Mouse (Mus musculus) limb, embryonic 10.5 days (tissue): ENCODE results near the gene Rbm28. TPM values are rescaled to one million over a fixed set of nuclear protein-coding genes. Genes with fewer than 3 reads are reported as not detected.

Source experiments
- DNase-seq: peaks from one replicate; pipeline ENCODE4 v3.0.0-alpha.2; 2017; ENCODE audit warnings: low spot score
- H3K27ac ChIP-seq: fragments of 300-500 bp; sonication (generic); 2 replicates; pipeline ENCODE4 v1.5.1; 2016; ENCODE audit warnings: mild to moderate bottlenecking
- H3K27me3 ChIP-seq: fragments of 300-500 bp; sonication (generic); 2 replicates; pipeline ENCODE4 v1.6.1; 2016; ENCODE audit warnings: low read depth, mild to moderate bottlenecking; ENCODE audit not compliant: poor library complexity, severe bottlenecking
- H3K36me3 ChIP-seq: fragments of 300-500 bp; sonication (generic); 2 replicates; pipeline ENCODE4 v1.6.1; 2016; ENCODE audit warnings: mild to moderate bottlenecking, moderate library complexity
- H3K4me1 ChIP-seq: fragments of 300-500 bp; sonication (generic); 2 replicates; pipeline ENCODE4 v1.6.1; 2016
- H3K4me3 ChIP-seq: fragments of 300-500 bp; sonication (generic); 2 replicates; pipeline ENCODE4 v1.5.1; 2016; ENCODE audit warnings: mild to moderate bottlenecking, moderate library complexity
- H3K9me3 ChIP-seq: fragments of 300-500 bp; sonication (generic); replicated peaks from 2 replicates; pipeline ENCODE4 v1.6.1; 2016; ENCODE audit warnings: mild to moderate bottlenecking
- WGBS: fragments of 180-500 bp; shearing (Covaris S2); methylation state at CpG from one replicate; pipeline ENCODE4 v1.1.7; 2016; 5-methylcytosine and 5-hydroxymethylcytosine counted together
- polyA plus RNA-seq: library from polyadenylated mRNA; unstranded; fragments of >200 nt; fragmentation: Nextera tagmentation; extraction: Ambion mirVana; gene quantifications from 2 replicates; pipeline ENCODE4 v1.2.1, GENCODE M21; 2016

Gene Rbm28
- 51.1 and 52.9 TPM in 2 replicates for polyA plus RNA-seq

GRCm38 (mm10) chr6:29164314-29165244 lies at the start of gene Rbm28:
Gene Rbm28 (minus strand): TSS chr6:29165006.
- Histone ChIP-seq H3K36me3 (peaks cover 12% of the 10 kb centered on the region), H3K27ac (peak within 1 kb of the TSS; percentile 77), H3K4me1 (peaks cover 14% of the 10 kb centered on the region), H3K27me3 (peaks cover 21% of the 10 kb centered on the region), H3K9me3 (no peaks in the 10 kb centered on the region), H3K4me3 (peak within 1 kb of the TSS; percentile 89)
- 8% methylated on average over 42 of the region's 42 CpGs for WGBS
- DNase-seq: peak; percentile 87

- 0% methylated on average over 1 of the region's 1 CpGs for WGBS
- DNase-seq: no peak
- peaks cover 56% of the 10 kb centered on the region for H3K4me1 ChIP-seq
Measured at GRCm38 (mm10) chr6:29214245-29214644, 49.4 kb upstream of the Rbm28 start.

GRCm38 (mm10) chr6:29213436-29213835 lies 48.6 kb upstream of the Rbm28 start:
- DNase-seq: no peak

More at GRCm38 (mm10) chr6:29214245-29214644, 49.4 kb upstream of the Rbm28 start:
- Histone ChIP-seq H3K9me3 (no peaks in the 10 kb centered on the region), H3K27ac (no peak overlapping the region), H3K27me3 (peaks cover 30% of the 10 kb centered on the region), H3K4me3 (no peak overlapping the region), H3K36me3 (no peaks in the 10 kb centered on the region)

GRCm38 (mm10) chr6:29211806-29212492 lies 47.1 kb upstream of the Rbm28 start:
- Histone ChIP-seq H3K9me3 (no peaks in the 10 kb centered on the region), H3K27ac (peak overlapping the region; percentile 89), H3K27me3 (peaks cover 30% of the 10 kb centered on the region), H3K36me3 (peaks cover 3% of the 10 kb centered on the region), H3K4me1 (peaks cover 56% of the 10 kb centered on the region), H3K4me3 (peak overlapping the region; percentile 80)
- DNase-seq: peak; percentile 88
- WGBS: under 1% methylated on average over 66 of the region's 66 CpGs

More at GRCm38 (mm10) chr6:29213436-29213835, 48.6 kb upstream of the Rbm28 start:
- no peaks in the 10 kb centered on the region for H3K36me3 ChIP-seq
- no peak overlapping the region for H3K27ac ChIP-seq
- peaks cover 30% of the 10 kb centered on the region for H3K27me3 ChIP-seq
- 59% methylated on average over 5 of the region's 5 CpGs for WGBS
- no peak overlapping the region for H3K4me3 ChIP-seq
- H3K9me3 ChIP-seq: no peaks in the 10 kb centered on the region
- H3K4me1 ChIP-seq: peaks cover 56% of the 10 kb centered on the region

GRCm38 (mm10) chr6:29211146-29211545 lies 46.3 kb upstream of the Rbm28 start:
- H3K27me3 ChIP-seq: peaks cover 30% of the 10 kb centered on the region
- peak overlapping the region; percentile 89 for H3K27ac ChIP-seq
- H3K4me1 ChIP-seq: peaks cover 50% of the 10 kb centered on the region
- peaks cover 11% of the 10 kb centered on the region for H3K36me3 ChIP-seq
- H3K9me3 ChIP-seq: no peaks in the 10 kb centered on the region
- DNase-seq: peak; percentile 38
- peak overlapping the region; percentile 80 for H3K4me3 ChIP-seq
- 20% methylated on average over 7 of the region's 7 CpGs for WGBS

GRCm38 (mm10) chr6:29210231-29210936 lies 45.6 kb upstream of the Rbm28 start:
- peaks cover 43% of the 10 kb centered on the region for H3K4me1 ChIP-seq
- no peaks in the 10 kb centered on the region for H3K9me3 ChIP-seq
- 78% methylated on average over 9 of the region's 9 CpGs for WGBS
- H3K27ac ChIP-seq: no peak overlapping the region
- H3K4me3 ChIP-seq: no peak overlapping the region
- H3K27me3 ChIP-seq: peaks cover 22% of the 10 kb centered on the region
- DNase-seq: no peak
- peaks cover 16% of the 10 kb centered on the region for H3K36me3 ChIP-seq

- Histone ChIP-seq H3K36me3 (peaks cover 36% of the 10 kb centered on the region), H3K4me1 (peaks cover 27% of the 10 kb centered on the region), H3K9me3 (no peaks in the 10 kb centered on the region), H3K27me3 (peaks cover under 1% of the 10 kb centered on the region; the same call in 1 of the 2 replicates), H3K27ac (no peak overlapping the region), H3K4me3 (no peak overlapping the region)
- DNase-seq: peak; percentile 20
- 92% methylated on average over 5 of the region's 5 CpGs for WGBS
Measured at GRCm38 (mm10) chr6:29208178-29208577, 43.4 kb upstream of the Rbm28 start.

GRCm38 (mm10) chr6:29207017-29207416 lies 42.2 kb upstream of the Rbm28 start:
- no peaks in the 10 kb centered on the region for H3K9me3 ChIP-seq
- 84% methylated on average over 5 of the region's 5 CpGs for WGBS
- no peaks in the 10 kb centered on the region for H3K27me3 ChIP-seq
- no peak for DNase-seq
- peaks cover 20% of the 10 kb centered on the region for H3K4me1 ChIP-seq
- H3K4me3 ChIP-seq: no peak overlapping the region
- H3K27ac ChIP-seq: no peak overlapping the region
- peaks cover 47% of the 10 kb centered on the region for H3K36me3 ChIP-seq

GRCm38 (mm10) chr6:29206006-29206405 lies 41.2 kb upstream of the Rbm28 start:
- H3K27ac ChIP-seq: no peak overlapping the region
- H3K4me3 ChIP-seq: no peak overlapping the region
- peaks cover 10% of the 10 kb centered on the region for H3K4me1 ChIP-seq
- H3K9me3 ChIP-seq: no peaks in the 10 kb centered on the region
- H3K27me3 ChIP-seq: no peaks in the 10 kb centered on the region
- 95% methylated on average over 10 of the region's 10 CpGs for WGBS
- H3K36me3 ChIP-seq: peaks cover 58% of the 10 kb centered on the region
- peak; percentile 19 for DNase-seq

- Histone ChIP-seq H3K4me1 (peaks cover 2% of the 10 kb centered on the region), H3K27me3 (no peaks in the 10 kb centered on the region), H3K27ac (no peak overlapping the region), H3K4me3 (no peak overlapping the region), H3K36me3 (peaks cover 64% of the 10 kb centered on the region), H3K9me3 (no peaks in the 10 kb centered on the region)
- WGBS: 62% methylated on average over 15 of the region's 15 CpGs
- DNase-seq: peak; percentile 72
Measured at GRCm38 (mm10) chr6:29204932-29205614, 40.3 kb upstream of the Rbm28 start.

GRCm38 (mm10) chr6:29203861-29204585 lies 39.2 kb upstream of the Rbm28 start:
- 93% methylated on average over 6 of the region's 6 CpGs for WGBS
- Histone ChIP-seq H3K27me3 (peaks cover 7% of the 10 kb centered on the region; the same call in 1 of the 2 replicates), H3K4me1 (0 out of 2 replicates have a peak, but pooled peaks cover under 1% of the 10 kb centered on the region)

More at GRCm38 (mm10) chr6:29203861-29204585, 39.2 kb upstream of the Rbm28 start:
- Histone ChIP-seq H3K4me3 (no peak overlapping the region), H3K36me3 (peaks cover 64% of the 10 kb centered on the region), H3K9me3 (no peaks in the 10 kb centered on the region), H3K27ac (no peak overlapping the region)
- peak; percentile 23 for DNase-seq
